Mouse (Mus musculus) intestine, postnatal 0 days (tissue): ENCODE results near the gene Eloa. TPM values are rescaled to one million over a fixed set of nuclear protein-coding genes. Genes with fewer than 3 reads are reported as not detected.
"Not testable (repeated sequence)": the region's sequence is repeated elsewhere in the genome, so short reads cannot be mapped to it uniquely, and the experiment has no call there.

ENCODE experiments used
- ATAC-seq: fragments of 200-750 bp; cut with Nextera tagmentation; 2 replicates; pipeline ENCODE4 v1.8.0; 2017; ENCODE audit warnings: mild to moderate bottlenecking, moderate TSS enrichment, moderate library complexity
- H3K27ac ChIP-seq: fragments of 300-500 bp; sonication (generic); 2 replicates; pipeline ENCODE4 v1.5.1; 2014; ENCODE audit warnings: mild to moderate bottlenecking, low read depth, low read length, moderate library complexity
- H3K27me3 ChIP-seq: fragments of 300-500 bp; sonication (generic); replicated peaks from 2 replicates; pipeline ENCODE4 v1.6.1; 2014; ENCODE audit warnings: low read length, mixed read lengths; ENCODE audit not compliant: control insufficient read depth, insufficient read depth
- H3K36me3 ChIP-seq: fragments of 300-500 bp; sonication (generic); 2 replicates; pipeline ENCODE4 v1.6.1; 2014; ENCODE audit warnings: mild to moderate bottlenecking, moderate library complexity; ENCODE audit not compliant: control insufficient read depth, insufficient read depth
- H3K4me1 ChIP-seq: fragments of 300-500 bp; sonication (generic); replicated peaks from 2 replicates; pipeline ENCODE4 v1.6.1; 2014; ENCODE audit warnings: antibody characterized with exemption, low read length, mixed read lengths; ENCODE audit not compliant: control insufficient read depth, insufficient read depth
- H3K4me2 ChIP-seq: fragments of 300-500 bp; sonication (generic); replicated peaks from 2 replicates; pipeline ENCODE4 v1.6.1; 2014; ENCODE audit warnings: low read depth, mild to moderate bottlenecking, moderate library complexity
- H3K4me3 ChIP-seq: fragments of 300-500 bp; sonication (generic); 2 replicates; pipeline ENCODE4 v1.5.1; 2014; ENCODE audit warnings: low read depth, low read length
- H3K9ac ChIP-seq: fragments of 300-500 bp; sonication (generic); 2 replicates; pipeline ENCODE4 v1.6.1; 2014; ENCODE audit warnings: mild to moderate bottlenecking, low read depth, low read length
- H3K9me3 ChIP-seq: fragments of 300-500 bp; sonication (generic); 2 replicates; pipeline ENCODE4 v1.6.1; 2016; ENCODE audit warnings: mixed run types; ENCODE audit not compliant: control insufficient read depth
- CTCF ChIP-seq: sonication (generic); IDR thresholded peaks from 2 replicates; pipeline ENCODE4 v1.5.1; 2016; ENCODE audit warnings: low read depth, mild to moderate bottlenecking, control low read depth, antibody characterized with exemption, moderate library complexity
- WGBS: fragments of 180-500 bp; shearing (Covaris S2); extraction: QIAGEN DNeasy Blood & Tissue Kit; methylation state at CpG from one replicate; pipeline ENCODE4 v1.1.7; 2014; 5-methylcytosine and 5-hydroxymethylcytosine counted together
- polyA plus RNA-seq: library from polyadenylated mRNA; unstranded; fragments of >200 nt; fragmentation: Nextera tagmentation; extraction: Ambion mirVana; gene quantifications from 2 replicates; pipeline ENCODE4 v1.2.1, GENCODE M21; 2015

Gene Eloa
- polyA plus RNA-seq, 1 experiment from 2014 or later: 17.1 TPM

DNA sequence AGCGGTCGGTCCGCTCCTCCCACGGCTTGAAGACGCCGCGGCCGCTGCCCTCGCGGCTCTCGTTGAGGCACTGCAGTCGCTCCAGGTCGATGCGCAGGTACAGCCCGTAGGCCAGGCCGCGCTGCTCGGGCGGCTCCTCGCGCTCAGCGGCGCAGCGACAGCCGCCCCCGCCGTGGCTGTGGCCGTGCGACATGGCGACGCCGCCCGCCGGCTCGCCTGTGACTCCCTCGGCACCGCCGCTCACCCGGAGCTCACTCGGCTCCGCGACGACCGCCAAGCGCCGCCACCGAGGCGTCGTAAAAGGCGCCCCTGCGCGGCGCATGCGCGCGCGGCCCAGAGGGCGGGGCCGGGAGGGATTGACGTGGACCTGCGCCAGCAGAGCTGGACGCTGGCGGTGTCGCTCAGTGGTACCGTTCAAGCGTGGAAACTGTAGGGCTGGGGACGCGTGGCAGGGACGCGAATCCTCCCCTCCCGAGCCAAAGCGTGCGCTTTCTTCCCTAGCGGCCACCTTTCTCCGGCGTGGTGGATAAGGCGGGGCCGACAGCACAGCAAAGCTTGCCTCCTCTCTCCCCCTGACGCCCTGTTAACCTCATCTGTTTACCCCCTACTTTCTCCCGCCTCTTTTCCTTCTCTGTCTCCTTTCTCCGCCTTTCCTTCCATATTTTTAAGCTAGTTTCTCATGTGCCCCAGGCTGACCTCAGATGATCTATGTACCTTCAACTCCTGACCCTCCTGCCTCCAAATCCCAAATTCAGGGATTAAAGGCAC, 34.4 kb downstream of the Eloa start, which contains the start of gene Pithd1:
TSS of gene Pithd1 (minus strand) at position 322 of the 768 bp plus-strand sequence.
- Histone ChIP-seq H3K4me3 (peak within 1 kb of the TSS; percentile 89), H3K9me3 (no peaks in the 10 kb centered on the region), H3K36me3 (peaks cover 16% of the 10 kb centered on the region; the same call in 1 of the 2 replicates), H3K27ac (peak within 1 kb of the TSS; percentile 82), H3K27me3 (no peaks in the 10 kb centered on the region), H3K9ac (peak within 1 kb of the TSS; percentile 85), H3K4me1 (0 out of 2 replicates have a peak, but pooled peaks cover 8% of the 10 kb centered on the region), H3K4me2 (peak within 1 kb of the TSS; percentile 94)
- WGBS: under 1% methylated on average over 80 of the region's 81 CpGs
- peak; percentile 87 for ATAC-seq
- TF ChIP-seq CTCF: peak; percentile 58

DNA sequence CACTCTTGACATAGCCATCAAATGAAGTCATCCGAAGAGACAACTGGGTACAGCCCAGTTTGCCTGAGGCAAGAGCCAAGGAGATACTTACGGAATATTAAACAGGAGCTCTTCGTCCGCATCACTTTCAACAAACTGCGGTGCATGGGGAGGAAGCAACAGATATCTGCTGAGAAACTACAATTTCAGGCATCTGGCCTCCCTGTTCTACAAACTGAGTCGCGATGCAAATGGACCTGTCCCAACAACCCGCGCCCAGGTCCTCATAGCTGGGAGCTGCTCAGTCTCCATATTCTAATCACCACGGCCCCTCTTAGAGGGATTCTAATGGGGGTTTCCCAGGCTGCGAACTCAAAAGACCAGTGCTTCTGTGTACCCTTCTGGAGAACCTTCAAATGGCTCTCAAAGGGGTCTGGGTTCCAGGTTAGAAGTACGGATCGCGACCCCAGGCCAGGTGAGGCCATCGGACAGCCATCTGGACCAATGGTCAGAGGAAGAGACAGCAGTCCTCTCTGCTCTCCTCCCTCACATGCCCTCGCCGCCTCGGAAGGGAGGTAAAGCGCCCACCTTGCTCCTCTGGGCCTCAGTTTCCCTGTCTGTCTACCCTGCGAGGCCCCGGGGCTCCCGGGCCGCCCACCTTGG, 35.1 kb downstream of the Eloa start:
- H3K4me1 ChIP-seq: 0 out of 2 replicates have a peak, but pooled peaks cover 8% of the 10 kb centered on the region
- H3K4me3 ChIP-seq: peak overlapping the region; percentile 89
- WGBS: 4% methylated on average over 23 of the region's 23 CpGs
- H3K9ac ChIP-seq: peak overlapping the region; percentile 85
- TF ChIP-seq CTCF: no peak
- H3K4me2 ChIP-seq: peak overlapping the region; percentile 94
- H3K27me3 ChIP-seq: no peaks in the 10 kb centered on the region
- H3K27ac ChIP-seq: peak overlapping the region; percentile 82
- peaks cover 16% of the 10 kb centered on the region; the same call in 1 of the 2 replicates for H3K36me3 ChIP-seq
- H3K9me3 ChIP-seq: no peaks in the 10 kb centered on the region
- no peak; the same call in 1 of the 2 replicates for ATAC-seq

DNA sequence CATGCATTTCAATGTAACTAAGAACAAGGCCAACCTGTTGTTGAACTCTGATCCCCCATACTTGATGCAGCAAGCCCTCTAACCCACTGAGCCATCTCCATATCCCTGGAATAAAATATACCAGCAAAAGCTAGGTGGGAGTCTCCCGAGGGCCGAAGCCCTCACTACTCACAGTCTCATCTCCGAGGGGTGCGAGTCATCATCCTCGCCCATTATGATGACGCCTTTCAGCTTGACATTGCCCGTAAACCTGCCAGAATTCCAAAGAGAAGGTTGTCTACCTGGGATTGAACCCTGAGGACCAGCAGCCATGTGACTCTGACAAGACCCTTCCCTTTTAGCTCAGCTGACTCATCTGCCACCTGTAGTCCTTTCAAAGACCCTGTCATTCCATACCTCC, 35.8 kb downstream of the Eloa start:
- TF ChIP-seq CTCF: no peak
- H3K4me2 ChIP-seq: peak overlapping the region; percentile 94
- 0 out of 2 replicates have a peak, but pooled peaks cover 8% of the 10 kb centered on the region for H3K4me1 ChIP-seq
- peaks cover 16% of the 10 kb centered on the region; the same call in 1 of the 2 replicates for H3K36me3 ChIP-seq
- no peak for ATAC-seq
- WGBS: 75% methylated on average over 7 of the region's 7 CpGs
- H3K9ac ChIP-seq: 0 out of 2 replicates have a peak overlapping the region, but pooled peaks have one; percentile 85
- peak overlapping the region; percentile 89 for H3K4me3 ChIP-seq
- no peak overlapping the region for H3K27ac ChIP-seq
- H3K9me3 ChIP-seq: no peaks in the 10 kb centered on the region
- no peaks in the 10 kb centered on the region for H3K27me3 ChIP-seq

DNA sequence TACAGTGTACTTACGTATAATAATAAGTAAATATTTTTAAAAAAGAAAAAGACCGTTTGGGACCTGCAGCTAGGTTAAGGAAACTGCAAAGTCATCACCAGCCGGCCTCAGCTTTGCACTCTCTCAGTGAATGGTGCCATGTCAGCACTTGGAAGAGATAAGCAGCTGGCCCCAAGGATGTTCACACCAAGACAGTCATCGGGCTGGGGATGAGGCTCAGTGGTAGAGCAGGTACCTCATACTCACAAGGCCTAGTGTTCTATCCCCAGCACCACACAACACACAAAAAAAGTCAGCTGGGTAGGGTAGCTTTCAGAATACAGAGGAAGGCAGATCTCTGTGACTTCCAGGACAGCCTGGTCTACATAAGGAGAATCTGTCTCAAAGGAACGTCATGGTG, 36.4 kb downstream of the Eloa start:
- Histone ChIP-seq H3K36me3 (peaks cover 16% of the 10 kb centered on the region; the same call in 1 of the 2 replicates), H3K9me3 (no peaks in the 10 kb centered on the region), H3K9ac (no peak overlapping the region), H3K27me3 (no peaks in the 10 kb centered on the region), H3K4me1 (0 out of 2 replicates have a peak, but pooled peaks cover 8% of the 10 kb centered on the region), H3K27ac (no peak overlapping the region), H3K4me3 (no peak overlapping the region), H3K4me2 (no peak overlapping the region)
- 73% methylated on average over 5 of the region's 5 CpGs for WGBS
- no peak for TF ChIP-seq CTCF
- ATAC-seq: no peak

DNA sequence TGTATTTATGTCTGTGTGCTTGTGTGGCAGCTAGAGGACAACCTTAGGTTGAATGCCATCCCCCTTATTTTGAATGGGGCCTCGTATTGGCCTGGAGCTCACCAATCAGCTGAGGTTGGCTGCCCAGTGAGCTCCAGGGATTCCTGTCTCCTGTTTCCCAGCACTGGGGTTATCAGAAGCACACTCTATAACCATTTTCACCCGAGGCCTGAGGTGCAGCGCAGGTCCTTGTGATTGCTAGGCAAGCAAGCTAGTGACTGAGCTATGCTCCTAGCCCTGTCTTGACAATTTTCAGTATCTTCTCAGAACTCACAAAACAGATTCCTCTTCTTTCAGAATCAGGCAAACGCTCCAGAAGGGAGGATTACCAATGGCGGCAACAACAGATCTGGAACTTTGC, 37.0 kb downstream of the Eloa start:
- Histone ChIP-seq H3K4me2 (no peak overlapping the region), H3K9ac (no peak overlapping the region), H3K4me1 (0 out of 2 replicates have a peak, but pooled peaks cover 8% of the 10 kb centered on the region), H3K9me3 (no peaks in the 10 kb centered on the region), H3K27me3 (no peaks in the 10 kb centered on the region), H3K4me3 (no peak overlapping the region), H3K36me3 (peaks cover 16% of the 10 kb centered on the region; the same call in 1 of the 2 replicates), H3K27ac (no peak overlapping the region)
- 77% methylated on average over 5 of the region's 5 CpGs for WGBS
- ATAC-seq: no peak
- no peak for TF ChIP-seq CTCF

DNA sequence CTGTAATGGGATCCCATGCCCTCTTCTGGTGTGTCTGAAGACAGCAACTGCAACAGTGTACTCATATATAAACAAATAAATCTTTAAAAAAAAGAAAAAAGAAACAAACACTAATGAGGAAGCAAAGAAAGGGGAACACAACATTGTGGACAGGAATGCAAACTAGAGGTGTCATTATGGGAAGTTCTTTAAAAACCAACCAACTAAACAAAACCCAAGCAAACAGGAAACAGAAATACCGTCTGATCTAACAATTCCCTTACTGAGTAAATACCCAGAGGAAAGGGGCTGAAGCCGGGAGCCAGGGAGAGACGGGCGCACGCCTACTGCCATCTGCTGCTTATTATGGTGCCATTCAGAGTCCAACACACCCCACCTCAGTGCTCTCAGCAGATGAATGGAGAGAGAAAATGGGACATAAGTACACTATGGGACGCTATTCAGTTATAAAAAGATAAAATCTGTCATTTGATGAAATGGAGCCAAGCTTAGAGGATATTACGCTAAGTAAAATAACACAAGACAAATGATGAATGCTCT, 40.0 kb downstream of the Eloa start:
- 0 out of 2 replicates have a peak, but pooled peaks cover 8% of the 10 kb centered on the region for H3K4me1 ChIP-seq

DNA sequence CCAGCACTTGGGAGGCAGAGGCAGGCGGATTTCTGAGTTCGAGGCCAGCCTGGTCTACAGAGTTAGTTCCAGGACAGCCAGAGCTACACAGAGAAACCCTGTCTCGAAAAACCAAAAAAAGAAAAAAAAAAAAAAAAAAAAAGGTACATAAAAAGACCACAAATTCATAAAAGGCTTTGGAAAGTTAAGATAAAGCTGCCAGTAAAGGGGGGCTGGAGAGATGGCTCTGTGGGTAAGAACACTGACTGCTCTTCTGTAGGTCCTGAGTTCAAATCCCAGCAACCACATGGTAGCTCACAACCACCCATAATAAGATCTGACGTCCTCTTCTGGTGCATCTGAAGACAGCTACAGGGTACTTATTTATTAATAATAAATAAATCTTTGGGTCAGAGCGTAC, 41.3 kb downstream of the Eloa start:
- not testable (repeated sequence) for H3K4me3 ChIP-seq, H3K27ac ChIP-seq, H3K9me3 ChIP-seq, H3K4me1 ChIP-seq, H3K27me3 ChIP-seq, ATAC-seq, H3K9ac ChIP-seq, H3K4me2 ChIP-seq
- 91% methylated on average over 5 of the region's 5 CpGs for WGBS
- peaks cover 39% of the 10 kb centered on the region for H3K36me3 ChIP-seq

More for the DNA sequence above, 40.0 kb downstream of the Eloa start:
- no peak overlapping the region for H3K4me2 ChIP-seq
- TF ChIP-seq CTCF: no peak; the same call in 1 of the 2 replicates
- peak overlapping the region; percentile 57; the same call in 1 of the 2 replicates for H3K27ac ChIP-seq
- no peak for ATAC-seq
- no peak overlapping the region for H3K4me3 ChIP-seq
- WGBS: 57% methylated on average over 7 of the region's 7 CpGs
- H3K27me3 ChIP-seq: no peaks in the 10 kb centered on the region
- H3K9me3 ChIP-seq: no peaks in the 10 kb centered on the region
- peaks cover 27% of the 10 kb centered on the region for H3K36me3 ChIP-seq
- no peak overlapping the region for H3K9ac ChIP-seq
